Mouse (Mus musculus): ENCODE measurements around the gene Slc24a1. TPM values are rescaled to one million over a fixed set of nuclear protein-coding genes. Genes with fewer than 3 reads are reported as not detected.

Slc24a1 gene
- polyA plus RNA-seq, 1 experiment = not detected

- no peak for TF ChIP-seq CTCF (IDR thresholded peaks at IDR 0.05; ENCODE audit: low read depth, low read length)
- no peak for TF ChIP-seq POLR2A (IDR thresholded peaks at IDR 0.05; ENCODE audit: borderline replicate concordance, low read depth, low read length)
Observed at GRCm38 (mm10) chr9:64886008-64886407, 65.4 kb downstream of the Slc24a1 start.

More at GRCm38 (mm10) chr9:64886008-64886407, 65.4 kb downstream of the Slc24a1 start:
- Histone ChIP-seq H3K4me3 (ENCODE audit: insufficient read depth, low read length) (no peak overlapping the region), H3K4me1 (ENCODE audit: control insufficient read depth, insufficient read depth, low read length) (no peaks in the 10 kb centered on the region), H3K27ac (ENCODE audit: insufficient read depth, low read depth, low read length) (no peak overlapping the region)

Other genes with a start within 250 kb of the Slc24a1 start
- gene Rab11a, start 213.8 kb downstream of the Slc24a1 start, polyA plus RNA-seq (2012; ENCODE audit: insufficient read depth, insufficient read length, missing spikeins) = 349 and 394 TPM in 2 replicates
- 14.9 and 18.3 TPM in 2 replicates for gene Dennd4a, start 140.3 kb downstream of the Slc24a1 start, polyA plus RNA-seq (2012; ENCODE audit: insufficient read depth, insufficient read length, missing spikeins)
- gene Ints14, start 9.3 kb upstream of the Slc24a1 start, polyA plus RNA-seq (2012; ENCODE audit: insufficient read depth, insufficient read length, missing spikeins) = 21.4 and 21.6 TPM in 2 replicates
- 27.7 and 29.0 TPM in 2 replicates for gene Hacd3, start 70.1 kb upstream of the Slc24a1 start, polyA plus RNA-seq (2012; ENCODE audit: insufficient read depth, insufficient read length, missing spikeins)
- 57.3 and 73.7 TPM in 2 replicates for gene Dpp8, start 80.8 kb upstream of the Slc24a1 start, polyA plus RNA-seq (2012; ENCODE audit: insufficient read depth, insufficient read length, missing spikeins)
- gene Igdcc4, start 149.9 kb upstream of the Slc24a1 start, polyA plus RNA-seq (2012; ENCODE audit: insufficient read depth, insufficient read length, missing spikeins) = 0.15 TPM in 1 of 2 replicates, not detected in the other
- gene Igdcc3, start 189.6 kb upstream of the Slc24a1 start, polyA plus RNA-seq (2012; ENCODE audit: insufficient read depth, insufficient read length, missing spikeins) = not detected in 2 replicates
- gene Parp16, start 243.7 kb upstream of the Slc24a1 start, polyA plus RNA-seq (2012; ENCODE audit: insufficient read depth, insufficient read length, missing spikeins) = 2.9 TPM in 2 replicates